Mouse (Mus musculus): ENCODE results near the gene Gm20388. TPM values are rescaled to one million over a fixed set of nuclear protein-coding genes. Genes with fewer than 3 reads are reported as not detected.

Gene Gm20388
- polyA plus RNA-seq, 1 experiment from 2014 or later = 5.5 TPM

GRCm38 (mm10) chr8:123893413-123893812 is 3982.8 kb downstream of the Gm20388 start:
- Histone ChIP-seq H3K36me3 (replicated peaks) (peaks cover under 1% of the 10 kb centered on the region), H3K9me3 (no peaks in the 10 kb centered on the region), H3K4me1 (peaks cover 22% of the 10 kb centered on the region), H3K27me3 (ENCODE audit: poor library complexity, severe bottlenecking) (peaks cover 82% of the 10 kb centered on the region), H3K27ac (no peak overlapping the region), H3K4me3 (no peak overlapping the region)
- 80% methylated on average over 11 of the region's 11 CpGs for WGBS
- no peak for DNase-seq (ENCODE audit: extremely low spot score, low spot score)

- WGBS = 27% methylated on average over 15 of the region's 15 CpGs
- DNase-seq (ENCODE audit: extremely low spot score, low spot score) = no peak
Measured at GRCm38 (mm10) chr8:123894502-123895097, 3984.0 kb downstream of the Gm20388 start, which contains the start of gene Acta1. TSS of gene Acta1 (minus strand) at chr8:123894751.

GRCm38 (mm10) chr8:123895230-123895629 is 3984.6 kb downstream of the Gm20388 start:
- 89% methylated on average over 4 of the region's 4 CpGs for WGBS
- Histone ChIP-seq H3K36me3 (replicated peaks) (peaks cover 18% of the 10 kb centered on the region), H3K27me3 (ENCODE audit: poor library complexity, severe bottlenecking) (peaks cover 68% of the 10 kb centered on the region), H3K4me3 (no peak overlapping the region), H3K4me1 (peaks cover 22% of the 10 kb centered on the region), H3K9me3 (no peaks in the 10 kb centered on the region), H3K27ac (no peak overlapping the region)
- DNase-seq (ENCODE audit: extremely low spot score, low spot score) = no peak

More at GRCm38 (mm10) chr8:123894502-123895097, 3984.0 kb downstream of the Gm20388 start, which contains the start of gene Acta1:
- Histone ChIP-seq H3K27me3 (ENCODE audit: poor library complexity, severe bottlenecking) (peaks cover 74% of the 10 kb centered on the region), H3K9me3 (no peaks in the 10 kb centered on the region), H3K4me3 (no peak within 1 kb of the TSS), H3K36me3 (replicated peaks) (peaks cover 13% of the 10 kb centered on the region), H3K4me1 (peaks cover 22% of the 10 kb centered on the region), H3K27ac (no peak within 1 kb of the TSS)

GRCm38 (mm10) chr8:123895680-123896365 is 3985.2 kb downstream of the Gm20388 start:
- peaks cover 22% of the 10 kb centered on the region for H3K4me1 ChIP-seq
- no peak for DNase-seq (ENCODE audit: extremely low spot score, low spot score)
- 78% methylated on average over 9 of the region's 9 CpGs for WGBS
- H3K27me3 ChIP-seq (ENCODE audit: poor library complexity, severe bottlenecking) = peaks cover 62% of the 10 kb centered on the region
- H3K36me3 ChIP-seq (replicated peaks) = peaks cover 23% of the 10 kb centered on the region
- no peak overlapping the region for H3K27ac ChIP-seq
- H3K9me3 ChIP-seq = no peaks in the 10 kb centered on the region
- H3K4me3 ChIP-seq = no peak overlapping the region

GRCm38 (mm10) chr8:123896366-123896761 is 3985.7 kb downstream of the Gm20388 start:
- no peaks in the 10 kb centered on the region for H3K9me3 ChIP-seq
- H3K4me1 ChIP-seq = peaks cover 16% of the 10 kb centered on the region
- no peak for DNase-seq (ENCODE audit: extremely low spot score, low spot score)
- no peak overlapping the region for H3K4me3 ChIP-seq
- no peak overlapping the region for H3K27ac ChIP-seq
- WGBS = 62% methylated on average over 14 of the region's 14 CpGs
- H3K27me3 ChIP-seq (ENCODE audit: poor library complexity, severe bottlenecking) = peaks cover 57% of the 10 kb centered on the region
- peaks cover 29% of the 10 kb centered on the region for H3K36me3 ChIP-seq (replicated peaks)

GRCm38 (mm10) chr8:123896774-123897173 is 3986.1 kb downstream of the Gm20388 start:
- Histone ChIP-seq H3K4me3 (no peak overlapping the region), H3K9me3 (no peaks in the 10 kb centered on the region), H3K36me3 (replicated peaks) (peaks cover 33% of the 10 kb centered on the region), H3K4me1 (peaks cover 12% of the 10 kb centered on the region), H3K27me3 (ENCODE audit: poor library complexity, severe bottlenecking) (peaks cover 52% of the 10 kb centered on the region), H3K27ac (no peak overlapping the region)
- 53% methylated on average over 10 of the region's 10 CpGs for WGBS
- DNase-seq (ENCODE audit: extremely low spot score, low spot score) = no peak

GRCm38 (mm10) chr8:123898576-123898975 is 3987.9 kb downstream of the Gm20388 start:
- WGBS = 92% methylated on average over 5 of the region's 5 CpGs

GRCm38 (mm10) chr8:123899366-123899765 is 3988.7 kb downstream of the Gm20388 start:
- H3K27me3 ChIP-seq (ENCODE audit: poor library complexity, severe bottlenecking) = peaks cover 27% of the 10 kb centered on the region
- DNase-seq (ENCODE audit: extremely low spot score, low spot score) = no peak
- WGBS = 91% methylated on average over 7 of the region's 7 CpGs
- no peaks in the 10 kb centered on the region for H3K4me1 ChIP-seq
- no peak overlapping the region for H3K4me3 ChIP-seq
- peaks cover 59% of the 10 kb centered on the region for H3K36me3 ChIP-seq (replicated peaks)
- H3K27ac ChIP-seq = no peak overlapping the region
- H3K9me3 ChIP-seq = no peaks in the 10 kb centered on the region

More at GRCm38 (mm10) chr8:123898576-123898975, 3987.9 kb downstream of the Gm20388 start:
- H3K9me3 ChIP-seq = no peaks in the 10 kb centered on the region
- no peak for DNase-seq (ENCODE audit: extremely low spot score, low spot score)
- no peak overlapping the region for H3K27ac ChIP-seq
- peaks cover 51% of the 10 kb centered on the region for H3K36me3 ChIP-seq (replicated peaks)
- no peak overlapping the region for H3K4me3 ChIP-seq
- no peaks in the 10 kb centered on the region for H3K4me1 ChIP-seq
- peaks cover 34% of the 10 kb centered on the region for H3K27me3 ChIP-seq (ENCODE audit: poor library complexity, severe bottlenecking)

- no peak overlapping the region for H3K27ac ChIP-seq
- no peaks in the 10 kb centered on the region for H3K4me1 ChIP-seq
- WGBS = 91% methylated on average over 7 of the region's 7 CpGs
- no peaks in the 10 kb centered on the region for H3K27me3 ChIP-seq (ENCODE audit: poor library complexity, severe bottlenecking)
- H3K36me3 ChIP-seq (replicated peaks) = peaks cover 92% of the 10 kb centered on the region
- H3K9me3 ChIP-seq = no peaks in the 10 kb centered on the region
- no peak for DNase-seq (ENCODE audit: extremely low spot score, low spot score)
- no peak overlapping the region for H3K4me3 ChIP-seq
Measured at GRCm38 (mm10) chr8:123902653-123903052, 3992.0 kb downstream of the Gm20388 start.

- Histone ChIP-seq H3K36me3 (replicated peaks) (peaks cover 100% of the 10 kb centered on the region), H3K9me3 (no peaks in the 10 kb centered on the region), H3K27me3 (ENCODE audit: poor library complexity, severe bottlenecking) (no peaks in the 10 kb centered on the region), H3K4me3 (no peak overlapping the region), H3K4me1 (no peaks in the 10 kb centered on the region), H3K27ac (no peak overlapping the region)
- no peak for DNase-seq (ENCODE audit: extremely low spot score, low spot score)
- 95% methylated on average over 6 of the region's 6 CpGs for WGBS
Measured at GRCm38 (mm10) chr8:123907604-123908003, 3997.0 kb downstream of the Gm20388 start.

- Histone ChIP-seq H3K36me3 (replicated peaks) (peaks cover 100% of the 10 kb centered on the region), H3K9me3 (no peaks in the 10 kb centered on the region), H3K27ac (no peak overlapping the region), H3K4me3 (no peak overlapping the region), H3K27me3 (ENCODE audit: poor library complexity, severe bottlenecking) (no peaks in the 10 kb centered on the region), H3K4me1 (no peaks in the 10 kb centered on the region)
- DNase-seq (ENCODE audit: extremely low spot score, low spot score) = no peak
- 94% methylated on average over 4 of the region's 4 CpGs for WGBS
Measured at GRCm38 (mm10) chr8:123912265-123912664, 4001.6 kb downstream of the Gm20388 start.

GRCm38 (mm10) chr8:123914635-123915034 is 4004.0 kb downstream of the Gm20388 start:
- Histone ChIP-seq H3K4me3 (no peak overlapping the region), H3K9me3 (no peaks in the 10 kb centered on the region), H3K36me3 (replicated peaks) (peaks cover 100% of the 10 kb centered on the region), H3K27ac (no peak overlapping the region), H3K27me3 (ENCODE audit: poor library complexity, severe bottlenecking) (no peaks in the 10 kb centered on the region), H3K4me1 (no peaks in the 10 kb centered on the region)
- DNase-seq (ENCODE audit: extremely low spot score, low spot score) = no peak
- WGBS = 96% methylated on average over 3 of the region's 3 CpGs

- DNase-seq (ENCODE audit: extremely low spot score, low spot score) = peak; percentile 72
- H3K36me3 ChIP-seq (replicated peaks) = peaks cover 96% of the 10 kb centered on the region
Measured at GRCm38 (mm10) chr8:123924719-123925118, 4014.1 kb downstream of the Gm20388 start.

More at GRCm38 (mm10) chr8:123924719-123925118, 4014.1 kb downstream of the Gm20388 start:
- no peak overlapping the region for H3K4me3 ChIP-seq
- no peaks in the 10 kb centered on the region for H3K9me3 ChIP-seq
- WGBS = 22% methylated on average over 2 of the region's 2 CpGs
- no peak overlapping the region for H3K27ac ChIP-seq
- no peaks in the 10 kb centered on the region for H3K27me3 ChIP-seq (ENCODE audit: poor library complexity, severe bottlenecking)
- H3K4me1 ChIP-seq = no peaks in the 10 kb centered on the region
